Mouse (Mus musculus) kidney, adult 9 months (tissue): ENCODE results near the gene Grk3.

Experiments
- DNase-seq: peaks from one replicate; pipeline ENCODE4 v3.0.0; 2022

Gene Grk3

GRCm38 (mm10) chr5:112864719-112865367 is 150.7 kb downstream of the Grk3 start:
- DNase-seq, result peak; percentile 37
